Mouse (Mus musculus) liver, embryonic 14.5 days (tissue): ENCODE measurements at regions not wholly inside any gene's neighbourhood (a gene's known extent, or its start where the extent isn't known, plus 50 kb on each side); places are given as distances from the start of the nearest gene placed in this dataset.
A peak's percentile ranks its signal among the peaks of the same experiment; 100 is the strongest.

Experiments used
- CTCF ChIP-seq: IDR thresholded peaks from 2 replicates; pipeline ENCODE4 v1.5.1; 2016; ENCODE audit warnings: antibody characterized with exemption, low read depth, control low read depth
- EP300 ChIP-seq: IDR thresholded peaks from 2 replicates; pipeline ENCODE4 v1.6.1; 2016; ENCODE audit warnings: antibody characterized with exemption, low read depth

DNA sequence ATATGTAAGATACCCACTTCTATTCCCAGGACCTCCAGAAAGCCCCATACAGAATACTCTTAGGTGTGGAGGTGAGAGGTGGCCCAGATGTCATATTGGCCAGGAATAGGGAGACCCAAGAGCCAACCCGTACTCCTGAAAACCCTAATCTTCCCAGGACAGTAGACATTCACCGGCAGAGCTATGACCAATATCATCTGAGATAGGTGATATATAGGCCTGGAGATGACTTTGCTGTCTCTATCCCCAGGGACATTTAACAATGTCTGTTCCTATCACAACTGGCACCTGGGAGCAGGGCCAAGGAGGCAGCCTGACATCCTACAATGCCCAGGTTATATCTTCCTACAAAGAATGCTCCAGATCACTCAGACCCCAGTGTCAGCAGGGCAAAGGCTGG is 140.0 kb upstream of the D7Ertd443e start:
- no peak for TF ChIP-seq CTCF
- TF ChIP-seq EP300 = peak; percentile 22; the same call in 1 of the 2 replicates
